Mouse (Mus musculus): ENCODE results near the gene Vasp. TPM values are rescaled to one million over a fixed set of nuclear protein-coding genes. Genes with fewer than 3 reads are reported as not detected.
A peak's percentile ranks its signal among the peaks of the same experiment; 100 is the strongest.

The Vasp gene
- polyA plus RNA-seq (2015; fragmentation: Nextera tagmentation; extraction: Ambion mirVana): 85.2 TPM in 2 replicates

- WGBS: under 1% methylated on average over 58 of the region's 62 CpGs
- peak within 1 kb of the TSS; percentile 96 for H3K27ac ChIP-seq (replicated peaks)
- H3K9ac ChIP-seq: peak within 1 kb of the TSS; percentile 79
- 0 out of 2 replicates have a peak, but pooled peaks cover 4% of the 10 kb centered on the region for H3K27me3 ChIP-seq
- peaks cover 34% of the 10 kb centered on the region for H3K4me1 ChIP-seq
- no peaks in the 10 kb centered on the region for H3K9me3 ChIP-seq (replicated peaks)
- peak within 1 kb of the TSS; percentile 96 for H3K4me2 ChIP-seq (replicated peaks)
- peak; percentile 78 for ATAC-seq (ENCODE audit: insufficient number of reproducible peaks, low FRiP score, low TSS enrichment, low read depth)
- H3K4me3 ChIP-seq (replicated peaks): peak within 1 kb of the TSS; percentile 94
- no peaks in the 10 kb centered on the region for H3K36me3 ChIP-seq
Observed at GRCm38 (mm10) chr7:19271238-19272172, at the start of gene Vasp. Vasp (minus strand) TSS chr7:19271817.

- no peak overlapping the region; the same call in 1 of the 2 replicates for H3K4me3 ChIP-seq (replicated peaks)
- H3K9ac ChIP-seq: no peak overlapping the region
- ATAC-seq (ENCODE audit: insufficient number of reproducible peaks, low FRiP score, low TSS enrichment, low read depth): no peak
- WGBS: 39% methylated on average over 7 of the region's 7 CpGs
- peaks cover 10% of the 10 kb centered on the region; the same call in 1 of the 2 replicates for H3K27me3 ChIP-seq
- H3K27ac ChIP-seq (replicated peaks): no peak overlapping the region
- H3K9me3 ChIP-seq (replicated peaks): no peaks in the 10 kb centered on the region
- peak overlapping the region; percentile 90 for H3K4me2 ChIP-seq (replicated peaks)
- peaks cover 17% of the 10 kb centered on the region for H3K4me1 ChIP-seq
- no peaks in the 10 kb centered on the region for H3K36me3 ChIP-seq
Observed at GRCm38 (mm10) chr7:19320637-19321036, 49.0 kb upstream of the Vasp start.

GRCm38 (mm10) chr7:19319906-19320305 is 48.3 kb upstream of the Vasp start:
- peak overlapping the region; percentile 57 for H3K4me3 ChIP-seq (replicated peaks)
- H3K4me1 ChIP-seq: peaks cover 17% of the 10 kb centered on the region
- no peaks in the 10 kb centered on the region for H3K9me3 ChIP-seq (replicated peaks)
- H3K36me3 ChIP-seq: no peaks in the 10 kb centered on the region
- H3K27me3 ChIP-seq: peaks cover 14% of the 10 kb centered on the region; the same call in 1 of the 2 replicates
- no peak overlapping the region for H3K27ac ChIP-seq (replicated peaks)
- peak; percentile 89 for ATAC-seq (ENCODE audit: insufficient number of reproducible peaks, low FRiP score, low TSS enrichment, low read depth)
- H3K4me2 ChIP-seq (replicated peaks): peak overlapping the region; percentile 90
- H3K9ac ChIP-seq: peak overlapping the region; percentile 33; the same call in 1 of the 2 replicates
- WGBS: under 1% methylated on average over 41 of the region's 41 CpGs

- ATAC-seq (ENCODE audit: insufficient number of reproducible peaks, low FRiP score, low TSS enrichment, low read depth): peak; percentile 26
- Histone ChIP-seq H3K9ac (peak overlapping the region; percentile 33; the same call in 1 of the 2 replicates), H3K4me1 (peaks cover 17% of the 10 kb centered on the region), H3K27ac (replicated peaks) (no peak overlapping the region), H3K27me3 (peaks cover 16% of the 10 kb centered on the region), H3K4me3 (replicated peaks) (peak overlapping the region; percentile 57), H3K36me3 (no peaks in the 10 kb centered on the region), H3K4me2 (replicated peaks) (peak overlapping the region; percentile 90), H3K9me3 (replicated peaks) (no peaks in the 10 kb centered on the region)
- 15% methylated on average over 9 of the region's 9 CpGs for WGBS
Observed at GRCm38 (mm10) chr7:19319458-19319857, 47.8 kb upstream of the Vasp start.

GRCm38 (mm10) chr7:19318676-19319075 is 47.1 kb upstream of the Vasp start:
- Histone ChIP-seq H3K27me3 (peaks cover 23% of the 10 kb centered on the region), H3K4me3 (replicated peaks) (no peak overlapping the region), H3K36me3 (no peaks in the 10 kb centered on the region), H3K27ac (replicated peaks) (no peak overlapping the region), H3K9ac (no peak overlapping the region), H3K9me3 (replicated peaks) (no peaks in the 10 kb centered on the region), H3K4me1 (peaks cover 17% of the 10 kb centered on the region), H3K4me2 (replicated peaks) (no peak overlapping the region)
- ATAC-seq (ENCODE audit: insufficient number of reproducible peaks, low FRiP score, low TSS enrichment, low read depth): no peak
- WGBS: 68% methylated on average over 7 of the region's 7 CpGs

GRCm38 (mm10) chr7:19318201-19318600 is 46.6 kb upstream of the Vasp start:
- H3K27ac ChIP-seq (replicated peaks): no peak overlapping the region
- H3K27me3 ChIP-seq: peaks cover 23% of the 10 kb centered on the region
- H3K4me1 ChIP-seq: peaks cover 17% of the 10 kb centered on the region
- no peak overlapping the region for H3K4me3 ChIP-seq (replicated peaks)
- no peak for ATAC-seq (ENCODE audit: insufficient number of reproducible peaks, low FRiP score, low TSS enrichment, low read depth)
- H3K4me2 ChIP-seq (replicated peaks): no peak overlapping the region
- 65% methylated on average over 2 of the region's 2 CpGs for WGBS
- H3K9me3 ChIP-seq (replicated peaks): no peaks in the 10 kb centered on the region
- H3K9ac ChIP-seq: no peak overlapping the region
- H3K36me3 ChIP-seq: no peaks in the 10 kb centered on the region

- H3K9me3 ChIP-seq (replicated peaks): no peaks in the 10 kb centered on the region
- H3K27ac ChIP-seq (replicated peaks): no peak overlapping the region
- peaks cover 13% of the 10 kb centered on the region for H3K4me1 ChIP-seq
- H3K4me3 ChIP-seq (replicated peaks): no peak overlapping the region
- H3K9ac ChIP-seq: no peak overlapping the region
- 59% methylated on average over 14 of the region's 14 CpGs for WGBS
- H3K27me3 ChIP-seq: peaks cover 23% of the 10 kb centered on the region
- ATAC-seq (ENCODE audit: insufficient number of reproducible peaks, low FRiP score, low TSS enrichment, low read depth): no peak
- H3K36me3 ChIP-seq: no peaks in the 10 kb centered on the region
- H3K4me2 ChIP-seq (replicated peaks): no peak overlapping the region
Observed at GRCm38 (mm10) chr7:19316451-19317161, 45.0 kb upstream of the Vasp start.

- Histone ChIP-seq H3K9ac (no peak overlapping the region), H3K27me3 (peaks cover 23% of the 10 kb centered on the region), H3K4me2 (replicated peaks) (no peak overlapping the region), H3K4me1 (peaks cover 10% of the 10 kb centered on the region), H3K27ac (replicated peaks) (no peak overlapping the region), H3K9me3 (replicated peaks) (no peaks in the 10 kb centered on the region), H3K4me3 (replicated peaks) (no peak overlapping the region), H3K36me3 (no peaks in the 10 kb centered on the region)
- no peak for ATAC-seq (ENCODE audit: insufficient number of reproducible peaks, low FRiP score, low TSS enrichment, low read depth)
- 42% methylated on average over 5 of the region's 5 CpGs for WGBS
Observed at GRCm38 (mm10) chr7:19314033-19314432, 42.4 kb upstream of the Vasp start.

- ATAC-seq (ENCODE audit: insufficient number of reproducible peaks, low FRiP score, low TSS enrichment, low read depth): no peak
- no peak overlapping the region for H3K27ac ChIP-seq (replicated peaks)
- H3K27me3 ChIP-seq: peaks cover 17% of the 10 kb centered on the region
- H3K36me3 ChIP-seq: no peaks in the 10 kb centered on the region
- H3K4me1 ChIP-seq: peaks cover 20% of the 10 kb centered on the region
- 37% methylated on average over 4 of the region's 4 CpGs for WGBS
- no peak overlapping the region for H3K4me2 ChIP-seq (replicated peaks)
- H3K9me3 ChIP-seq (replicated peaks): no peaks in the 10 kb centered on the region
- H3K4me3 ChIP-seq (replicated peaks): no peak overlapping the region
- no peak overlapping the region for H3K9ac ChIP-seq
Observed at GRCm38 (mm10) chr7:19311991-19312390, 40.4 kb upstream of the Vasp start.

- Histone ChIP-seq H3K27me3 (peaks cover 35% of the 10 kb centered on the region), H3K27ac (replicated peaks) (0 out of 2 replicates have a peak within 1 kb of the TSS, but pooled peaks have one; percentile 19), H3K4me2 (replicated peaks) (peak within 1 kb of the TSS; percentile 97), H3K36me3 (no peaks in the 10 kb centered on the region), H3K4me3 (replicated peaks) (peak within 1 kb of the TSS; percentile 77), H3K4me1 (peaks cover 24% of the 10 kb centered on the region), H3K9me3 (replicated peaks) (no peaks in the 10 kb centered on the region), H3K9ac (peak within 1 kb of the TSS; percentile 61)
- peak; percentile 84 for ATAC-seq (ENCODE audit: insufficient number of reproducible peaks, low FRiP score, low TSS enrichment, low read depth)
- WGBS: under 1% methylated on average over 49 of the region's 49 CpGs
Observed at GRCm38 (mm10) chr7:19309884-19310641, 38.4 kb upstream of the Vasp start, which contains the start of gene Fosb. Fosb (minus strand) TSS chr7:19310051.
